Mouse (Mus musculus): Measurements from ENCODE around the gene Pappa.

GRCm38 (mm10) chr4:65269996-65270395, 146.0 kb downstream of the Pappa start:
- TF ChIP-seq CTCF (IDR thresholded peaks at IDR 0.05 in 2 of 3, conservative IDR thresholded peaks at IDR 0.05 in 1 of 3; ENCODE audit: control insufficient read depth in 1 of 3, insufficient read depth in 1 of 3, low read depth in 2 of 3, low read length in 3 of 3, poor library complexity in 1 of 3, severe bottlenecking in 1 of 3), result no peak
- no peak for TF ChIP-seq GABPA (IDR thresholded peaks at IDR 0.05; ENCODE audit: low read depth, low read length)
